Mouse (Mus musculus): ENCODE measurements at regions not wholly inside any gene's neighbourhood (a gene's known extent, or its start where the extent isn't known, plus 50 kb on each side); places are given as distances from the start of the nearest gene placed in this dataset.
"Not testable (repeated sequence)": the region's sequence is repeated elsewhere in the genome, so short reads cannot be mapped to it uniquely, and the experiment has no call there.

DNA sequence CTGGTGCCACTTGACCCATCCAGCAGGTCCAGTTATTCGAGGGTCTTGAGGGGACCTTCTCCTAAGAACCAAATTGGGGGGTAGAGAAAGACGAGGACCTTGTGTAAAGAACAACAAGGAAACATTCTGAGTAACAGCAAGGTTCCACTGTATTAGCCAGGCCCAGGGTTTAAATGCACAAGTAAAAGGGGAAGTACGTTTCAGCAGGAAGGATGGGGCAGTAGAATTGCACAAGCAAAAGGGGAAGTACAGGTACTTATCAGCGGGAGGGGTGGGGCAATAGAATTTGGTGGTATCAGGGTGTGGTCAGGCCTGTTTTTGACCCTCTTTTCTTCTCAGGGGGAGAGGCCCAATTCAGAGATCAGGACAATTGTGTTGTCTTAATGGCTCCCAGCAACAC lies 182.9 kb upstream of the Vmn1r3 start:
- not testable (repeated sequence) for TF ChIP-seq TAL1 (conservative IDR thresholded peaks at IDR 0.05; ENCODE audit: low read depth, low read length); CTCF (IDR thresholded peaks at IDR 0.05; ENCODE audit: low read depth, low read length); GATA2 (IDR thresholded peaks at IDR 0.05; ENCODE audit: borderline replicate concordance, low read depth, low read length)

Data from G1E (cell line).